Mouse (Mus musculus) B cell, adult (primary cell): ENCODE measurements around the gene Naxd. TPM values are rescaled to one million over a fixed set of nuclear protein-coding genes. Genes with fewer than 3 reads are reported as not detected.

Source experiments
- total RNA-seq: library from RNA; stranded (reverse); gene quantifications from 4 replicates; pipeline ENCODE4 v1.2.4, GENCODE M21; 2023; ENCODE audit not compliant: inconsistent age

Gene Naxd
- 23.5 to 37.8 TPM (median 33.4 TPM) in 4 replicates for total RNA-seq

DNA sequence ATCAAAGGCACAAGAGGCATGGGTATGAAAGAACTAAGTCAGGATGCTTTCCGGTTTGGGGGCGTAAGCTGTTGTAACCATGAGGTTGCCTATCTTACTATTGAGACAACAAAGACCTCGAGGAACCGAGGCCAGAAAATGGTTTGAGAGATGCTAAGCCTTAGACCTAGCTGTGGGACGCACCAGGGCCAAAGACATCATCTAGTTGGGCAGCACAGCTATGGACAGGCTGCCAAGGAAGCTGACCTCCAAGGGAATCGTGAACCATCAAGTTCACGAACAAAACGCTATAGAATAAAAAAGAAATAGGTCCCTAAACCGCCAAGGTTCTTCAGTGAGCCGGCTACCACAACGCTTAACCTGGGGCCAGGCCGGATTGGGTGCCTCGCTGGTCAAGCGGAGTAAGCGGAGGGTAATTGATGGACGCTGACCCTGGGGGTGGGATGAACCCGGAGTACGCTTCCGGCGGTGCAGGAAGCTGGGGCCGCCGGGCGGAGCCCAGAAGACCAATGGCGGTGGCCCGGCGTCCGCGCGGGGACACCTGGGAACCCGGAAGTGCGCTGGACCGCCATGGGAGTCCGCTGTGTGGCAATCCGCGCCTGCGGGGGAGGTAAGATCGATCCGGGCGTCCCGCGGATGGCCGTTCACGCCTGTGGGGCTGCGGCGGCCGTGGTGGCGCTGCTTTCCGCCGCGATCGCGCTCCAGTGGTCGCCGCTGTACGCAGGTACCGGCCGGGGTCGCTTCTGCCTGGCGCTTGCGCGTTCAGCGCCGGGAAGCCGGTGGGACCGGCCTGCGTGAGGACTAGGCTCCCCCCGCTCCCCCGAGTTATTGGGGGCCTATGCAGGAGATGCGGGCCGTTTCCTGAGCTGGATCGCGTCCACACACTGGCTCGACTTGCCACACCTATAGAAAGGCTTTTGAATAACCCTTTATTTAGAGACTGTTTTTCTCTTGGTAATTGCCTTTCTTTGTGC lies at the start of gene Naxd:
Gene Naxd, plus strand, starts transcription at position 490 of the 974 bp plus-strand sequence.

DNA sequence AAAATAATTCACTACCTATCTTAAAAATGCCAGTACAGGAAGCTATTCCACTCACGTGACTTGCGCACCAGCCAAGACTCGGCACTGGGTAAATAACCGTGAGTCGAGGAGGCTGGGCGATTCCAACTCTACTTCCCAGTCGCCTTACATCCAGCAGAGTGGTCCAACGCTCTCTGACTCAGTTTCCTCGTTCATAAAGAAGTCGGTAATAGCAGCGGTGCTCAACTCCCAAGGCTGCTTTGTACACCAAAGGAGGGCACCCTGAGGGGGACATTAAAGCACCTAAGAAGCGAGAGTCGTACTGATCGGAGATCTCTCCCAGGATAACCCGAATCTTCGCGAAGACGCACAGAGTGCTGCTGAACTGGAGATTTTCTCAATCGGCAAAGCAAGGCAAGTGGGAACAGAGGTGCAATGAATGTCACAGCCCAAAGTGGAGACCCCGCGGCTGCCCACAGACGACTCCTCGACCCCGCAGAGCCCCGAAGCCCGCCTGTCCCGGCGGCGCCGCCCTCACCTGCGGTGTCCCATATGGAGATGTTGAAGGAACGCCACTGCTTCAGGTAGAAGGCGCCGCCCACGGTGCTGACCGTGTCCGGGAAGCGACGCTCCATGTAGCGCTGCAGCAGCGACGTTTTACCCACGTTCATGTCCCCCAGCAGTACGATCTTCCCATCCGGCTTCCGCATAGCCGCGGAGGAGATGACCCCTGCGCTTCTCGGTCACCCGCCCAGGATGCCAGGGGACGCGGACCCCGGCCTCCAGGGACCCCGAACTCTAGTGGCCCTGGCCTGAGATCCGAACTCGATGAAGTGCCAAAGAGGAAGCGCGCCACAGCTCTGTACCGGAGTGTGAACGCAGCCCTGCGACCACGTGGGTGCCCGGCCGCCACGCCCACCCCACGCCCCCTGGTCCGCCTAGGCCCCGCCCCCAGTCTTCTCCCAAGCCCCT lies 19.2 kb upstream of the Naxd start, which contains the start of gene Rab20:
Gene Rab20, minus strand, starts transcription at position 900 of the 951 bp plus-strand sequence.

DNA sequence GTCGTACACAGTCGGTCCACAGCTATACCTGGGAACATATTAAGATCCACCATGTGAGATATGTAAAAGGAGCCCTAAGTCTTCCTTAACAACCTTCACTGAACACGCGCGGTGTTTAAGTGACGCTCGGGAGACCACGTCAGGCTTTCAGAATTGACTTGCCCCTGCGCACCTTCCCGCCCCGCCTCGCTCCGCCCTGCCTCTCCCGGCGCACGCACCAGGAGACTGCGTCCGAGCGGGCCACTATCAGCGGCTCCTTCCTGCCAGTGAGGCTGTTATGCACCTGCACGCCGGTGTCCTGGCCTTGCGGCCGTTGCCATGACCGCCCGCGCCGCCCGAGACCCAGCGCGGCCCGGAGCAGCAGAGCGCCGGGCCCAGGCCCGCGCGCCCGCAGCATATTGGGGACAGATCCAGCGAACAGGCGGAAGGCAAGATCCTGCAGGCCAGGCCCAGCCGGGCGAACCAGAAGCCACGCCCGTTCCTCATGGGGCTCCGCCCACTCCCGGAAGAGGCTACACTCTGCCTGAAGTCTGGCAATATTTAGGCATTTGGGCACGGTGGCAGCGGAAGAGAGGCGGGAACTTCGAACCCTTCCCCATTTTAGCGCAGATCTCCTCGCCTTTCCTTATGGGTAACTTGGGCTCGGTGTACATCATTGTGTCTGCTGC lies 53.1 kb downstream of the Naxd start, which contains the start of gene Cars2:
Gene Cars2, minus strand, starts transcription at position 503 of the 668 bp plus-strand sequence.

DNA sequence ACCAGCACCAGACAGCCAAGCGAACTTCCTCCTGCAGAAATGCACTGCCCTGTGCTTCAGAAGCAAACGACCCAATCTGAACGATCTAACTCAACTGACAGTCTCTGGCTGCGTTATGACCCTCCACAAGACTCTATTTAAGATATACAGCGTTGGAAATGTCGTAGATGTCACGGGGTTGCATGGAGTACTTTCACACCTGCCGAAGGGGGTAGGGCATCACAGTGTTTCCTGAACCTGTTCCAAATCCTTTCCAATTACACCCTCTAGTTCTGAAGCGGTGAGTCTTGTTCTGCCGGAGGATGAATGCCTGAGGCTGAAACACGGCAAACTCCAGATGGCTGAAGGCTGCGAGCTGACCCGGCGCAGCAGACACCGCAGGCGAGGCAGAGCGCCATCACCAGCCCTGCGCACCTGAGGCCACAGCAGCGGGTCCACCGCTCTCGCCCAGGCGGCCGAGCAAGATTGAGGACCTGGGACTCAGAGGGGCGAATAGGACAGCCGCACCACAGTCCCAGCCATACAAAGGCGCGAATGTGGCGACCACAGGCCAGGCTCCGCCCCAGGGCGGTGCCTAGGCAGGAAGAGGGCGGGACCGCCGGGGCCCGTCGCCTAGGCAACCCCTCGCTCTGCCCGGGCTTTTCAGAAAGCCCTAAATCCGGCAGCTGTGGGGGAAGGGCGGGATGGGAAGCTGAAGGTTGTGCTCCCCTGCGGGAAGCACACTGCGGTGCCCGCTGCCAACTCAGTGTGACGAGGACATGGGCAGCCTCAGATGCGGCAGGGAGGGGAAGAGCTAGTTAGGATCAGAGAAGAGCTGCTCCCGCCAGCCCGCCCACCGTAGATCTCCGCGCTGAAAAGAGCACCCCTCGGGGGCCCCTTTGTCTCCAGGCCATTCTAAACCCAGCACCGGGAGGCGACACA lies 57.8 kb downstream of the Naxd start, which contains the start of gene Ing1:
Gene Ing1, plus strand, starts transcription at position 773 of the 921 bp plus-strand sequence.

Other genes starting within 250 kb of the Naxd start
- gene Col4a2, start 184.7 kb upstream of the Naxd start, total RNA-seq = 0.12 to 0.13 TPM in 2 of 4 replicates, not detected in the others
- 0.16 to 0.90 TPM (median 0.52 TPM) in 4 replicates for gene Col4a1, start 184.7 kb upstream of the Naxd start, total RNA-seq
- 7.5 to 12.7 TPM (median 11.1 TPM) in 4 replicates for gene Rab20, start 18.8 kb upstream of the Naxd start, total RNA-seq
- gene Cars2, start 53.3 kb downstream of the Naxd start, total RNA-seq = 33.7 to 37.1 TPM (median 35.1 TPM) in 4 replicates
- gene Ing1, start 58.1 kb downstream of the Naxd start, total RNA-seq = 52.6 to 72.8 TPM (median 61.3 TPM) in 4 replicates
- 88.6 to 100 TPM (median 95.4 TPM) in 4 replicates for gene Ankrd10, start 138.3 kb downstream of the Naxd start, total RNA-seq
- gene 1700016D06Rik, start 203.6 kb downstream of the Naxd start, total RNA-seq = not detected in 4 replicates
- 52.9 to 54.5 TPM (median 53.3 TPM) in 4 replicates for gene Arhgef7, start 230.2 kb downstream of the Naxd start, total RNA-seq